Mouse (Mus musculus) right cerebral cortex, postnatal 36 days (tissue): Measurements from ENCODE around the gene Nfu1.

Experiments
- DNase-seq, 2 experiments: peaks; one replicate each; pipeline ENCODE4 v3.0.0; 2022; ENCODE audit warnings: low spot score in 2 of 2, mixed read lengths in 1 of 2

Nfu1 gene

GRCm38 (mm10) chr6:87008887-87009286 is at the start of gene Nfu1:
Gene Nfu1, plus strand, starts transcription at chr6:87009236.
- no peak for DNase-seq

- DNase-seq: no peak
Measured at GRCm38 (mm10) chr6:86963987-86964685, 44.9 kb upstream of the Nfu1 start.

GRCm38 (mm10) chr6:86967166-86967565 is 41.9 kb upstream of the Nfu1 start:
- no peak for DNase-seq

- DNase-seq: no peak
Measured at GRCm38 (mm10) chr6:86973956-86974355, 35.1 kb upstream of the Nfu1 start.

GRCm38 (mm10) chr6:86978156-86978908 is 30.7 kb upstream of the Nfu1 start:
- DNase-seq: no peak

GRCm38 (mm10) chr6:86978909-86979265 is 30.1 kb upstream of the Nfu1 start:
- no peak for DNase-seq

- no peak for DNase-seq
Measured at GRCm38 (mm10) chr6:86981206-86981605, 27.8 kb upstream of the Nfu1 start.

GRCm38 (mm10) chr6:86985314-86986106 is 23.5 kb upstream of the Nfu1 start:
- DNase-seq: no peak

- no peak for DNase-seq
Measured at GRCm38 (mm10) chr6:86989576-86989975, 19.5 kb upstream of the Nfu1 start.

- no peak for DNase-seq
Measured at GRCm38 (mm10) chr6:86991041-86991440, 18.0 kb upstream of the Nfu1 start.

- DNase-seq: no peak
Measured at GRCm38 (mm10) chr6:86992349-86992748, 16.7 kb upstream of the Nfu1 start.

GRCm38 (mm10) chr6:86994254-86994653 is 14.8 kb upstream of the Nfu1 start:
- DNase-seq: no peak

- peak; percentile 38 to 39 for DNase-seq
Measured at GRCm38 (mm10) chr6:86996629-86997307, 12.3 kb upstream of the Nfu1 start.

- DNase-seq: no peak
Measured at GRCm38 (mm10) chr6:86997360-86997759, 11.7 kb upstream of the Nfu1 start.

- no peak for DNase-seq
Measured at GRCm38 (mm10) chr6:87001995-87002394, 7.0 kb upstream of the Nfu1 start.

- peak; percentile 65 to 74 for DNase-seq
Measured at GRCm38 (mm10) chr6:87002521-87003055, 6.4 kb upstream of the Nfu1 start.

GRCm38 (mm10) chr6:87004099-87004498 is 4.9 kb upstream of the Nfu1 start:
- no peak for DNase-seq

- no peak for DNase-seq
Measured at GRCm38 (mm10) chr6:87005577-87005976, 3.5 kb upstream of the Nfu1 start.

- DNase-seq: peak; percentile 90 to 92
Measured at GRCm38 (mm10) chr6:87009692-87010328, 774 bp downstream of the Nfu1 start.

- no peak for DNase-seq
Measured at GRCm38 (mm10) chr6:87016916-87017315, 7.9 kb downstream of the Nfu1 start.

- no peak for DNase-seq
Measured at GRCm38 (mm10) chr6:87018874-87019273, 9.8 kb downstream of the Nfu1 start.
